Mouse (Mus musculus) myocyte (in vitro differentiated cells): Measurements from ENCODE around the gene Pbx3.

Experiments used
- E2F4 ChIP-seq: IDR thresholded peaks from one replicate; pipeline ENCODE4 v1.6.1; 2011; ENCODE audit warnings: mild to moderate bottlenecking, control low read depth, moderate library complexity; ENCODE audit not compliant: insufficient read depth
- MYOD1 ChIP-seq, 3 experiments: IDR thresholded peaks; one replicate each; pipeline ENCODE4 v1.6.1; 2011; ENCODE audit warnings: control low read depth in 2 of 3, low read depth in 2 of 3, mild to moderate bottlenecking in 2 of 3, moderate library complexity in 1 of 3; ENCODE audit not compliant: insufficient read length in 2 of 3, control insufficient read depth in 1 of 3
- POLR2A ChIP-seq: IDR thresholded peaks from one replicate; pipeline ENCODE4 v1.6.1; 2011; ENCODE audit warnings: low read depth, mild to moderate bottlenecking, control low read depth, moderate library complexity; ENCODE audit not compliant: insufficient read length
- TCF12 ChIP-seq: IDR thresholded peaks from one replicate; pipeline ENCODE4 v1.6.1; 2011; ENCODE audit warnings: mild to moderate bottlenecking, control low read depth; ENCODE audit not compliant: poor library complexity, insufficient read depth, severe bottlenecking
- USF1 ChIP-seq: IDR thresholded peaks from one replicate; pipeline ENCODE4 v1.6.1; 2011; ENCODE audit warnings: low read depth, mild to moderate bottlenecking, control low read depth, moderate library complexity

DNA sequence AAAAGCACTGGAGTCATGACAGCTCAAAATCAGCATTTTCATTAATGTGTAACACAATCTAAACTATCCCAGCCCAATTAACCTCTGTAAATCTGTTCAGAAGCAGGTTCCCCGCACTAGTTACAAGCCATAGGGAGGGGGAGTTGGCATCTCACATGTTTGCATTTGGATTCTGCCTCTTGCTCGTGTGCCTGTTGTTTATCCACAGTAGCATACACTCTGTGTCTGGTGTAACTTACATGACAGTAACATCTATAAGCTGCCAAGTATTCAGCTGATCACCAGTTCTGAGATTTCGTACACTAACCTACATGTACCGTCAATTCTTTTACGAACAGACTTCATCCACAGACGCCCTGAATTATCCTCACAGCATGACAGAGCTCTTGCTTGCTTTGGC is 147.5 kb downstream of the Pbx3 start:
- TF ChIP-seq POLR2A (no peak), MYOD1 (IDR thresholded peaks at IDR 0.05; ENCODE audit: control insufficient read depth in 1 of 3, insufficient read length in 2 of 3, low read depth in 2 of 3) (no peak), TCF12 (no peak), USF1 (no peak), E2F4 (no peak)
